Mouse (Mus musculus) intestine, postnatal 0 days (tissue): Measurements from ENCODE around the gene Plekhf1. TPM values are rescaled to one million over a fixed set of nuclear protein-coding genes. Genes with fewer than 3 reads are reported as not detected.

Experiments used
- ATAC-seq: fragments of 200-750 bp; cut with Nextera tagmentation; 2 replicates; pipeline ENCODE4 v1.8.0; 2017; ENCODE audit warnings: mild to moderate bottlenecking, moderate TSS enrichment, moderate library complexity
- H3K27ac ChIP-seq: fragments of 300-500 bp; sonication (generic); 2 replicates; pipeline ENCODE4 v1.5.1; 2014; ENCODE audit warnings: mild to moderate bottlenecking, low read depth, low read length, moderate library complexity
- H3K27me3 ChIP-seq: fragments of 300-500 bp; sonication (generic); replicated peaks from 2 replicates; pipeline ENCODE4 v1.6.1; 2014; ENCODE audit warnings: low read length, mixed read lengths; ENCODE audit not compliant: control insufficient read depth, insufficient read depth
- H3K36me3 ChIP-seq: fragments of 300-500 bp; sonication (generic); 2 replicates; pipeline ENCODE4 v1.6.1; 2014; ENCODE audit warnings: mild to moderate bottlenecking, moderate library complexity; ENCODE audit not compliant: control insufficient read depth, insufficient read depth
- H3K4me1 ChIP-seq: fragments of 300-500 bp; sonication (generic); replicated peaks from 2 replicates; pipeline ENCODE4 v1.6.1; 2014; ENCODE audit warnings: antibody characterized with exemption, low read length, mixed read lengths; ENCODE audit not compliant: control insufficient read depth, insufficient read depth
- H3K4me2 ChIP-seq: fragments of 300-500 bp; sonication (generic); replicated peaks from 2 replicates; pipeline ENCODE4 v1.6.1; 2014; ENCODE audit warnings: low read depth, mild to moderate bottlenecking, moderate library complexity
- H3K4me3 ChIP-seq: fragments of 300-500 bp; sonication (generic); 2 replicates; pipeline ENCODE4 v1.5.1; 2014; ENCODE audit warnings: low read depth, low read length
- H3K9ac ChIP-seq: fragments of 300-500 bp; sonication (generic); 2 replicates; pipeline ENCODE4 v1.6.1; 2014; ENCODE audit warnings: mild to moderate bottlenecking, low read depth, low read length
- H3K9me3 ChIP-seq: fragments of 300-500 bp; sonication (generic); 2 replicates; pipeline ENCODE4 v1.6.1; 2016; ENCODE audit warnings: mixed run types; ENCODE audit not compliant: control insufficient read depth
- CTCF ChIP-seq: sonication (generic); IDR thresholded peaks from 2 replicates; pipeline ENCODE4 v1.5.1; 2016; ENCODE audit warnings: low read depth, mild to moderate bottlenecking, control low read depth, antibody characterized with exemption, moderate library complexity
- WGBS: fragments of 180-500 bp; shearing (Covaris S2); extraction: QIAGEN DNeasy Blood & Tissue Kit; methylation state at CpG from one replicate; pipeline ENCODE4 v1.1.7; 2014; 5-methylcytosine and 5-hydroxymethylcytosine counted together
- polyA plus RNA-seq: library from polyadenylated mRNA; unstranded; fragments of >200 nt; fragmentation: Nextera tagmentation; extraction: Ambion mirVana; gene quantifications from 2 replicates; pipeline ENCODE4 v1.2.1, GENCODE M21; 2015

Gene Plekhf1
- polyA plus RNA-seq, 1 experiment from 2014 or later, result 5.2 TPM

GRCm38 (mm10) chr7:38262406-38262805 lies 34.6 kb upstream of the Plekhf1 start:
- 83% methylated on average over 5 of the region's 5 CpGs for WGBS
- ATAC-seq, result no peak
- Histone ChIP-seq H3K9ac (no peak overlapping the region), H3K4me1 (no peaks in the 10 kb centered on the region), H3K27ac (no peak overlapping the region), H3K36me3 (peaks cover 49% of the 10 kb centered on the region), H3K27me3 (no peaks in the 10 kb centered on the region), H3K9me3 (no peaks in the 10 kb centered on the region), H3K4me3 (no peak overlapping the region), H3K4me2 (no peak overlapping the region)
- TF ChIP-seq CTCF, result no peak

GRCm38 (mm10) chr7:38259631-38260030 lies 31.8 kb upstream of the Plekhf1 start:
- Histone ChIP-seq H3K27ac (no peak overlapping the region), H3K4me1 (no peaks in the 10 kb centered on the region), H3K9me3 (no peaks in the 10 kb centered on the region), H3K9ac (no peak overlapping the region), H3K27me3 (no peaks in the 10 kb centered on the region), H3K4me3 (no peak overlapping the region), H3K36me3 (peaks cover 29% of the 10 kb centered on the region), H3K4me2 (no peak overlapping the region)
- TF ChIP-seq CTCF, result no peak
- 85% methylated on average over 2 of the region's 2 CpGs for WGBS
- no peak for ATAC-seq

DNA sequence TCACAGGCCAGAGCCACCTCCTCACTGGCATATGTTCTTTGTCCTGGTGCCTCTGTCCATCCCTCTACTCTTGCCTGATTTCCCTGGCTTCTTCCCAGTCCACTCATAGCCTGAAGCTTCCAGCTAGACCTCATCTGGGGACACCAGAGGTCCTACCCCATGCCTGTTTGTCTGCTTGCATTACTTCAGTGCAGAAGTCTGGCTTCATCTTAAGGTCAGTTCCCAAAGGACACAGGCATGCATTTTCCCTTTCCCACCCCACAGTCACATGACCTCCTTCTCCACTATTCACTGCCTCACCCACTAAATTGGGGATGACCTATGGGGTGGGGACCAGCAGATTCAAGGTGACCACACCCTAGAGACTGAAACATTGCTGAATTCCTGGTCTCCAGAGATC lies 25.6 kb upstream of the Plekhf1 start:
- Histone ChIP-seq H3K27me3 (no peaks in the 10 kb centered on the region), H3K9ac (no peak overlapping the region), H3K9me3 (no peaks in the 10 kb centered on the region), H3K27ac (no peak overlapping the region), H3K4me2 (no peak overlapping the region), H3K4me3 (no peak overlapping the region), H3K4me1 (no peaks in the 10 kb centered on the region), H3K36me3 (no peaks in the 10 kb centered on the region)
- TF ChIP-seq CTCF, result no peak
- ATAC-seq, result no peak

- no peak overlapping the region for H3K27ac ChIP-seq
- ATAC-seq, result no peak
- H3K4me1 ChIP-seq, result no peaks in the 10 kb centered on the region; the same call in 1 of the 2 replicates
- H3K4me3 ChIP-seq, result no peak overlapping the region
- no peak overlapping the region for H3K9ac ChIP-seq
- no peaks in the 10 kb centered on the region for H3K27me3 ChIP-seq
- no peaks in the 10 kb centered on the region for H3K36me3 ChIP-seq
- TF ChIP-seq CTCF, result no peak
- WGBS, result 39% methylated on average over 5 of the region's 5 CpGs
- no peak overlapping the region for H3K4me2 ChIP-seq
- H3K9me3 ChIP-seq, result no peaks in the 10 kb centered on the region
Observed at GRCm38 (mm10) chr7:38251494-38252216, 23.8 kb upstream of the Plekhf1 start.

GRCm38 (mm10) chr7:38242417-38242816 lies 14.6 kb upstream of the Plekhf1 start:
- no peaks in the 10 kb centered on the region for H3K36me3 ChIP-seq
- ATAC-seq, result no peak
- no peak overlapping the region for H3K4me3 ChIP-seq
- H3K4me1 ChIP-seq, result no peaks in the 10 kb centered on the region
- no peaks in the 10 kb centered on the region for H3K9me3 ChIP-seq
- no peak for TF ChIP-seq CTCF
- H3K27me3 ChIP-seq, result no peaks in the 10 kb centered on the region
- no peak overlapping the region for H3K9ac ChIP-seq
- H3K4me2 ChIP-seq, result no peak overlapping the region
- WGBS, result 82% methylated on average over 4 of the region's 4 CpGs
- H3K27ac ChIP-seq, result no peak overlapping the region

DNA sequence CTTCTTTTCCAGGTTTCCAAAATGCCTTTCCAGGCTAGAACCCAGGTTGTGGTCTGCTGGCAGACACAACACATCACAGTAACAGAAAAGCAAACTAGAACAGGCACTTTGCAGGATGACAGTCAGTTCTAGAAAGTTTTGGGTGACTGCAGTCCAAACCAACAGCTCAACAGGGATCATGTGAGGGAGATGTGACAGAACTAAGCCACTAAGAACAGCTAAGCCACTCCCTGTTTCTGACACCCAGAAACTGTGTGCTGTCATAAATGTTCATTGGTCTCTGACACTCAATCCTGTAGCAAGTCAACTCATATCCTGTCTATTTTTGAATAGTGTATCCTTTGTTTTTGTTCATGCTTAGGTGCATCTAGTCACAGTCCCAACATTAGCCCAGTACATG lies 9.3 kb upstream of the Plekhf1 start:
- Histone ChIP-seq H3K9ac (no peak overlapping the region), H3K9me3 (no peaks in the 10 kb centered on the region), H3K4me3 (no peak overlapping the region), H3K4me2 (0 out of 2 replicates have a peak overlapping the region, but pooled peaks have one; percentile 7), H3K27me3 (no peaks in the 10 kb centered on the region), H3K36me3 (no peaks in the 10 kb centered on the region), H3K27ac (no peak overlapping the region), H3K4me1 (peaks cover 5% of the 10 kb centered on the region; the same call in 1 of the 2 replicates)
- no peak for TF ChIP-seq CTCF
- ATAC-seq, result peak; percentile 61; the same call in 1 of the 2 replicates
